Mouse (Mus musculus) MN1 (cell line): Measurements from ENCODE around the gene Cdca5.

Experiments used
- DNase-seq: peaks from one replicate; pipeline ENCODE4 v3.0.0-alpha.2; 2016; ENCODE audit warnings: low spot score

The Cdca5 gene

GRCm38 (mm10) chr19:6061641-6062302 lies 23.0 kb upstream of the Cdca5 start:
- DNase-seq = peak; percentile 66

DNA sequence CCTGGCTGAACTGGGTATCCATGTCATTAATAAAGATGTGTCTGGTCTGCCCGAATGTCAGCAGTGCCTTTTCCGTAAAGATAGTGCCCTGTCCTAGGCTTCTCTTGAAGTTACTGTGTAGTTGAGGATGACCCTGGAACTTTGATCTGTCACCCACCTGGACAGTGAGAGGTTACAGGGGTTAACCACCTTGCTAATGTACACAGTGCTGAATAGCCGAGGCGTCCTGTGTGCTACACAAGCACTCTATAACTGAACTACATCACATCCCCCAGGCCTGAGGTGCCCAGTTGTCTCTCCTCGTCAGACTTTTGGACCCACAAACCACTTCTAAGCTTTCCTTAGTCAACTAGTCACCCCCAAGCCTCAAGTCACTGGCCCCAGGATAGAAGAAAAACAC lies 22.4 kb upstream of the Cdca5 start:
- no peak for DNase-seq

DNA sequence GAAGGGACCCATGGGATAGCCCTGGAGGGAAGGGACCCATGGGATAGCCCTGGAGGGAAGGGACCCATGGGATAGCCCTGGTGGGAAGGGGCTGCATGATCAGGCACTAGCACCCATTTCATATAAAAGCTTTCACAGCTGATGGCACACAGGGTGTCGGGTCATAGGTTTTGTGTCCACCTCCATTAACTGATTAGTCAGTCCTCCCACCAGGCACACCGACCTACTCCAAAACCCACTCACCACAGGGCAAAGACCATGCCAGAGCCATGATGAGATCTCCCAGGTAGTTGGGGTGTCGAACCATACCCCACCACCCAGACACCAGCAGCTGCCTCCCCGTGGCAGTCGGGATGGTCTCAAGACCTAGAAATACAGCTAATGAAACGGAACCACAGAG lies 21.7 kb upstream of the Cdca5 start:
- no peak for DNase-seq

GRCm38 (mm10) chr19:6066571-6066970 lies 18.2 kb upstream of the Cdca5 start:
- DNase-seq = no peak

DNA sequence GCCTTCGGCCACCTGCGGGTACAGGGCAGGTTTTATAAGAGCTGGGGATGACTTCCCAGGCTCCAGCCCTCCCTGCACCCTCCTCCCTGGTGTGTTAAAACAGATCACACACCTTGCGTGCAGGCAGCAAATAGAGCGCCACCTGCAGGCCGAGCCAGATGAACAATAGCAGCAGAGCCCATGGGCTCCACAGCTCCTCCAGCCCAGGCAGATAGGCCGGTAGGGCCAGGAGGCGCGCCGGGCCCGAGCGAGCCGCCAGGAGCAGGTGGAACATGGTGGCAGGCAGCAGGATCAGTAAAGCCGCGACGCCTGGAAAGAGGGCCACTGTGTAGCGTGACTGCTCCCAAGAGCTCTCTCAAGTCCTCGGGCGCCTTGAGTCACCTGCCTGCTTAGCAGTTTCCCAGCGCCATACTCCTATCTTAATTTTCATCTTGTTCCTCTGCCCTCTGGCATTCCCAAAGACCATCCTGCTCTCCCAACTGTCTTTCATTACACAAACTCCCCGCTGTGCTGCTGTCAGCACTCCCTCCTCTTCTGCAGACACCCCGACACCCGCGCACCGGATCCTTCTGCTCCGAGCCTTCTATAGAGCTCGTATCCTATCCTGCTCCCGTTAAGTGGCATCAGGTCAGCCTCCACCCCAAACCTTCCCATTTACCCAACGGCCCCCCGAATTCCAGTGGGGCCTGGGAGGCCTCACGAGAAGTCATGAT lies 17.6 kb upstream of the Cdca5 start:
- peak; percentile 90 for DNase-seq

DNA sequence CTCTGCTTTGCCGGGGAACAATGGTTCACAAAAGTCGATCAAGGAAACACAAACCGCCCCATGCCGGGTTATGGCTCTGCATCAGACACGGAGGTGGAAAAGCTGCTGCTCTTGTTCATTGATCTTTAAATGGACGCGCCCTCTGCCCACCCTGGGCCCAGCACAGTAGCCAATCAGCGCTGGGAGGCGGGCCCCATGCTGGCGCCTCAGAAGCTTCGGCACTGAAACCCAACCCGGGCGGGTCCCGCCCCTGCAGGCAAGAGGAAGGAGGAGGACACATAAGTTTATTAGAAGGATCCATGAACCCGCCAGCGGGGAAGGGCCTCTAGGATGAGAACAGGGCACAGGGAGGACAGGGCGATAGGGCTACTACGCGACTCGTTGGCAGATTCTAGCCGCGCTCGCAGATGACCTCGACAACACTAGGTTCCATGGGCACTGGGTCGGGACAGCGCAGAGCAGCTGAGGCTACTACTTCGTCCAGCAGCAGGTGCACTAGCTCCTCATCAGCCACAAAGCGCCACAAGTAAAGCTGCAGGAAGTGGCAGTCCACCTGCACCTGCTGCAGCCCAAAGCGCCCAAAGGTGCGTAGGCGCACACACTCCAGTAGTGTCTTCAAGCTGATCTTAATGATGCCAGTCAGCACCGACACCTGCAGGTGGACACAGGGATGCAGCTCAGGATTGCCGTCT lies 16.9 kb upstream of the Cdca5 start, which contains the start of gene Tm7sf2:
Tm7sf2 (minus strand) TSS at position 650 of the 692 bp plus-strand sequence.
- DNase-seq = peak; percentile 91

- peak; percentile 72 for DNase-seq
These were observed 15.8 kb upstream of the Cdca5 start for GRCm38 (mm10) chr19:6068951-6069350.

DNA sequence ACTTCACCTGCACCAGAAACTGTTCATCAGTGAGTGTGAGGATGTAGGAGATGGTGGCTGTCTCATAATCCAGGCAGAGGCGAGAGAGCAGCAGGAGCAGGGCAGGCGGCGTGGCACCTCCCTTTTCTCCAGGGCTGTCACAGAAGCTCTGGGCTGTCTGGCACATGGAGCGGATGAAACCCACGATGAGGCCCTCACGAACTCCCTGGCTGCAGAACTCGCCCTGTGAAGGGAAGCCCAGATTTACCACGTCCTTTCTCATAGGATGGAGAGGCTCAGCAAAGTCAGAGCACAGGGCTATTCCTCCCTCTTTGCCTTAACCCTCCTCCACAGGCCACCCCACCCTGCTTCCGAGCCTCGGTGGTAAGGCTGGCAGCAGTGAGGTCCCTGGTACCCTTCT lies 14.9 kb upstream of the Cdca5 start:
- no peak for DNase-seq

GRCm38 (mm10) chr19:6070571-6071250 lies 14.1 kb upstream of the Cdca5 start:
- DNase-seq = no peak

DNA sequence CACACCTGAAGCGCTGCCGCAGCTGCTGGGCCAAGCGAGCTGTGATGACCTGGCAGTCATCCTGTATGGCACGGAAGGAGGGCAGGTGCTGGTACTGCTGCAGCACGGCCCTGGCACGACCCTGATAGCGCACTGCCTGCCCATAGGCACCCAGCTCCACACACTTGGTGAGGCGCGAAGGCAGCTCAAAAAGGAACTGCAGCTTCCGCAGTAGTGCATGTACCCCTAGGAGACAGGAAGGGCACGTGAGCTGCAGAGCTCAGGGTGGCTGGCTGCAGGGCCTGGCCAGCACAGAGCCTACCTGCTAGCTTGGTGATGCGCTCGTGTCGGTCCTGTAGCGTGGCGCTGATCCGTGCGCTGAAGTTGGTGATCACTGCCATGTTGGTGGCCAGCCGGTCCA lies 13.5 kb upstream of the Cdca5 start:
- no peak for DNase-seq

- no peak for DNase-seq
These were observed 10.9 kb upstream of the Cdca5 start for GRCm38 (mm10) chr19:6073889-6074288.

GRCm38 (mm10) chr19:6076564-6077393 lies 8.0 kb upstream of the Cdca5 start, which contains the start of gene Vps51:
Vps51 (minus strand) TSS chr19:6077231.
- peak; percentile 92 for DNase-seq

DNA sequence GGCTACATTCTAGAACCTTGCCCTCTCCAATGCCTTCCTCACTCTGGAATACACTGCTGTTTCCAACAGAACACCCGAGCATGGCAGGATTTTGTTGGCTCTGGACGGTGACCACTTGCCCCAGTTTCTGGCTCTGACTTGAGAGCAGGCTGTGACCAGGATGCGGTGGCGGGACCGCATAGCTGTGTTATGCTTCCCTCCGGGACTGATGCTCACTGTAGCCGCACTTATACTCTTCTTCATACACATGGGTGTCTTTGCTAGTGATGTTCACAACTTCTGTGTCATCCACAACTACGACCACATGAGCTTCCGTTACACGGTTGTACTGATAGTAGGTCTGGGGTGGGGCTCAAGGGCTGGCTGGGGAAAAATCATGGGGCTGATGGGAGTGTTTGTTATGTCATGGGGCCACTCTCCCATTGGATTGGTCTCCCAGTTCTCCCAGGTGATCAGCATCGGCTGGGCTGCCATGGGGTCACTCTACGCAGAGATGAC lies 4.8 kb upstream of the Cdca5 start, which contains the start of gene Tmem262:
Tmem262 (plus strand) TSS at position 51 of the 498 bp plus-strand sequence.
- DNase-seq = no peak

DNA sequence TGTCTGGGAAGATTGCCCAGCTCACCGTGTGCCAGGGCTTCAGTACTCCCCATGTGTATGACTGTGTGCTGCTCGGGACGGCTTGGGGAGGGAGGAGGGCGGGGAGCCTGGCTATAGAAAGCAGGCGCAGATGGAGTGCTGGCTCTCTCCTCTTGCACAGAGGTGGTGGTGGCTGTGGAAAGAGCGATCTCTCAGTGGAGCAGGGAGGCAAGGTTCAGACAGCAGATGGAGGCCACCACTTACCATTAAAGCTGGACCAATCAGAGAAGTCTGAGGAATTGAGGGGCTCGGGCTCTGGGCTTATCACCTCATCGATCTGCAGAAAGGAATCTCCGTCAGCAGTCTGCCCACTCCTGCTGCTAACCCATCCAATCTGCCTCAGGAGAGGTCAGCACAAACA lies 2.6 kb upstream of the Cdca5 start, which contains the start of gene Gm28374:
Gm28374 (minus strand) TSS at position 101 of the 400 bp plus-strand sequence.
- peak; percentile 87 for DNase-seq

DNA sequence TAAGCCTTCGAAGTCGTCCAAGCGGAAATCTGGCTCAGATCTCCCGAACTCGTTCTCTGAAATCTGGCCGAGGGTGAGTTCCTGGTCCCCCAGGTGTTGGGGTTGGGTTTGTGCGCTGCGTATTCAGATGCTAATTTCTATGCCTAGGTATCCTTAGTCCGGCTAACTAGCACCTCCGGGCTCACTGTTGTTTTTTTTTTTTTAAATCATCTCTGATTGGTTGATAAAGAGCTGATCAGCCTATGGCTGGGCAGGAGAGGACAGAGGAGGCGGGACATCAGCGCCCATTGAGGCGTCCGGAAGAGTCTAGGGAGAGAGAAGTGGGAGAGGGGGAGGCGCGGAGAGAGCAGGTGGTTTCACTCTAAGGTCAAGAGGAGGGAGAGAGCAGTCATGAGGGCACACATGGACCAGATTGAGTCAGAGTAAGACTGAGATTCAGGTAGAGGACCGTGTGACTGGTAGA lies 665 bp downstream of the Cdca5 start:
- peak; percentile 89 for DNase-seq

DNA sequence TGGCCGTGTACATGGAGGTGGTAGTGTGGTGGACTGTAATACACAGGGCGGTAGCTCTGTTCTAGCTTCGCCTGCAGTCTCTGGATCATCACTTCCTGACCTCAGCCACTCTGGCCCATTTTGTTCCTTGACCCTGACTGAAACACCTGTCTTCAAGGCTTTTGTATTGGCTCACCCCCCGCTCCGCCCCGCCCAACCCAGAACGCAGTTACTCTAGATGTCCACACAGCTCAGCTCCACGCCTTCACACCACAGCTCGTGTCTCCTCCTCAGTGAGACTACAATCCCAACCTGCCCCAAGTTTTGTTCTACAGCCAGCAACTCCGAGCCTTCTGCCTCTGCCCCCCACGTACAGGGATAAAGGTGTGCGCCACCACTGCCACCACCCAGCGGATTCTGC lies 4.1 kb downstream of the Cdca5 start:
- no peak for DNase-seq

- DNase-seq = no peak
These were observed 9.3 kb downstream of the Cdca5 start, which contains the start of gene AC131692.1 for GRCm38 (mm10) chr19:6094119-6094518. AC131692.1 (plus strand) TSS chr19:6094419.

- no peak for DNase-seq
These were observed 13.1 kb downstream of the Cdca5 start for GRCm38 (mm10) chr19:6097847-6098246.

DNA sequence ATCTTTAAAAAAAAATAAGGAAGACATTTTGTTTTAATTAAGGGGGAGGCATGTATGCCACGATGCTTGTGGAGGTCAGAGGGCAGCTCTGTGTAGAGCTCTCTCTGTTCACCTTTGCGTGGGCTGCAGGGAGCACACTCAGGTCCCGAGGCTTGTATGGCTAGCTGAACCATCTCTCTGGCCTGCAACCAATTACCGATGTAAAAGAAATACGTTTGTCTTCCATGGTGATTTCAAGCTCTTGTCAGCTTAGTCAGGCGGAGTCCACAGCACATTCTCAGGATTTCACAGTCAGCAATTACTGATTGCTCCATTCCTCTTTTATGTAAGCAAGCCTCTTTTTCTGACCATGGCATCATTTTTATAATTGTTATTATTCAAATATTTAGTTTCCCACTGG lies 16.4 kb downstream of the Cdca5 start:
- DNase-seq = no peak

GRCm38 (mm10) chr19:6102169-6102853 lies 17.5 kb downstream of the Cdca5 start:
- DNase-seq = no peak
